Mouse (Mus musculus): Measurements from ENCODE around the gene Gne.
A peak's percentile ranks its signal among the peaks of the same experiment; 100 is the strongest.
"Not testable (repeated sequence)": the region's sequence is repeated elsewhere in the genome, so short reads cannot be mapped to it uniquely, and the experiment has no call there.

Gne gene

GRCm38 (mm10) chr4:44072146-44072872, 11.7 kb downstream of the Gne start:
- DNase-seq: peak; percentile 92

GRCm38 (mm10) chr4:44071741-44072145, 12.2 kb downstream of the Gne start:
- no peak for DNase-seq

- DNase-seq: no peak
Observed at GRCm38 (mm10) chr4:44070641-44071040, 13.3 kb downstream of the Gne start.

- DNase-seq: no peak
Observed at GRCm38 (mm10) chr4:44069411-44069810, 14.6 kb downstream of the Gne start.

- DNase-seq: no peak
Observed at GRCm38 (mm10) chr4:44068736-44069135, 15.2 kb downstream of the Gne start.

- DNase-seq: peak; percentile 37
Observed at GRCm38 (mm10) chr4:44066891-44067290, 17.1 kb downstream of the Gne start.

GRCm38 (mm10) chr4:44065355-44066025, 18.5 kb downstream of the Gne start:
- peak; percentile 97 for DNase-seq

GRCm38 (mm10) chr4:44062816-44063215, 21.2 kb downstream of the Gne start:
- DNase-seq: no peak

GRCm38 (mm10) chr4:44062062-44062461, 21.9 kb downstream of the Gne start:
- DNase-seq: no peak

GRCm38 (mm10) chr4:44059674-44060073, 24.3 kb downstream of the Gne start:
- DNase-seq: no peak

- DNase-seq: no peak
Observed at GRCm38 (mm10) chr4:44049812-44050211, 34.2 kb downstream of the Gne start.

- no peak for DNase-seq
Observed at GRCm38 (mm10) chr4:44046066-44046465, 37.9 kb downstream of the Gne start.

GRCm38 (mm10) chr4:44044685-44045356, 39.2 kb downstream of the Gne start:
- DNase-seq: no peak

GRCm38 (mm10) chr4:44043182-44043581, 40.8 kb downstream of the Gne start:
- not testable (repeated sequence) for DNase-seq

GRCm38 (mm10) chr4:44042429-44042828, 41.5 kb downstream of the Gne start:
- no peak for DNase-seq

GRCm38 (mm10) chr4:44040802-44041201, 43.2 kb downstream of the Gne start:
- no peak for DNase-seq

- DNase-seq: no peak
Observed at GRCm38 (mm10) chr4:44036455-44036854, 47.5 kb downstream of the Gne start.

- DNase-seq: peak; percentile 45
Observed at GRCm38 (mm10) chr4:44031521-44031920, 52.5 kb downstream of the Gne start.

GRCm38 (mm10) chr4:44029661-44030066, 54.3 kb downstream of the Gne start:
- DNase-seq: no peak

GRCm38 (mm10) chr4:44028303-44029135, 55.5 kb downstream of the Gne start:
- no peak for DNase-seq

GRCm38 (mm10) chr4:44025570-44025969, 58.4 kb downstream of the Gne start:
- no peak for DNase-seq

- DNase-seq: no peak
Observed at GRCm38 (mm10) chr4:44024241-44024640, 59.7 kb downstream of the Gne start.

- DNase-seq: no peak
Observed at GRCm38 (mm10) chr4:44023681-44024080, 60.3 kb downstream of the Gne start.

Data from kidney, adult 18-20 months (tissue).